Mouse (Mus musculus): ENCODE measurements around the gene Smagp. TPM values are rescaled to one million over a fixed set of nuclear protein-coding genes. Genes with fewer than 3 reads are reported as not detected.
A peak's percentile ranks its signal among the peaks of the same experiment; 100 is the strongest.

Smagp gene
- total RNA-seq, 2 experiments from 2014 or later = 13.7 to 15.8 TPM

GRCm38 (mm10) chr15:100599276-100600046 lies 37.3 kb downstream of the Smagp start, which contains the start of gene Pou6f1:
Gene Pou6f1, minus strand, starts transcription at chr15:100599984.
- peak; percentile 63 to 76 for DNase-seq
- intact Hi-C loops (cut with DNase I) = loop anchor here (5.0 kb wide), 1 partner anchor 47 kb away; the partner anchor contains the start of gene Tfcp2

GRCm38 (mm10) chr15:100598883-100599275 lies 37.9 kb downstream of the Smagp start:
- peak; percentile 53 to 67 for DNase-seq
- intact Hi-C loops (cut with DNase I) = loop anchor here (5.0 kb wide), 1 partner anchor 47 kb away; the partner anchor contains the start of gene Tfcp2

- DNase-seq = no peak
- intact Hi-C loops (cut with DNase I) = loop anchor here (5.0 kb wide), 1 partner anchor 46 kb away; the partner anchor contains the start of gene Tfcp2
Measured at GRCm38 (mm10) chr15:100598287-100598882, 38.4 kb downstream of the Smagp start.

GRCm38 (mm10) chr15:100592817-100593216 lies 43.9 kb downstream of the Smagp start:
- DNase-seq = no peak
- intact Hi-C loops (cut with DNase I) = no loop called here

GRCm38 (mm10) chr15:100590436-100590835 lies 46.3 kb downstream of the Smagp start:
- DNase-seq = no peak
- intact Hi-C loops (cut with DNase I) = no loop called here

GRCm38 (mm10) chr15:100588297-100588696 lies 48.4 kb downstream of the Smagp start:
- intact Hi-C loops (cut with DNase I) = no loop called here
- no peak for DNase-seq

- no peak for DNase-seq
Measured at GRCm38 (mm10) chr15:100587166-100587565, 49.6 kb downstream of the Smagp start.

GRCm38 (mm10) chr15:100585931-100586330 lies 50.8 kb downstream of the Smagp start:
- DNase-seq = no peak
- intact Hi-C loops (cut with DNase I) = no loop called here

More at GRCm38 (mm10) chr15:100587166-100587565, 49.6 kb downstream of the Smagp start:
- intact Hi-C loops (cut with DNase I) = no loop called here

- DNase-seq = no peak
- intact Hi-C loops (cut with DNase I) = no loop called here
Measured at GRCm38 (mm10) chr15:100580108-100580507, 56.6 kb downstream of the Smagp start.

GRCm38 (mm10) chr15:100577972-100578371 lies 58.8 kb downstream of the Smagp start:
- intact Hi-C loops (cut with DNase I) = no loop called here
- no peak for DNase-seq

GRCm38 (mm10) chr15:100576810-100577209 lies 59.9 kb downstream of the Smagp start:
- DNase-seq = no peak
- intact Hi-C loops (cut with DNase I) = no loop called here

- DNase-seq = no peak
- intact Hi-C loops (cut with DNase I) = no loop called here
Measured at GRCm38 (mm10) chr15:100576392-100576791, 60.3 kb downstream of the Smagp start.

GRCm38 (mm10) chr15:100575366-100575765 lies 61.4 kb downstream of the Smagp start:
- DNase-seq = no peak
- intact Hi-C loops (cut with DNase I) = no loop called here

- no peak for DNase-seq
- intact Hi-C loops (cut with DNase I) = no loop called here
Measured at GRCm38 (mm10) chr15:100574378-100574777, 62.4 kb downstream of the Smagp start.

GRCm38 (mm10) chr15:100573946-100574345 lies 62.8 kb downstream of the Smagp start:
- DNase-seq = no peak
- intact Hi-C loops (cut with DNase I) = no loop called here

Small RNA genes lying within 50 kb of the gene (microRNA-seq; reads per million reads assigned to microRNA genes)
- 0 reads per million in 2 experiments for gene Mir6961 (ENCODE audit: borderline number of aligned reads in 2 of 2)

Other genes starting within 250 kb of the Smagp start
- not detected for gene Gm5475, start 214.8 kb downstream of the Smagp start, total RNA-seq (2021)
- gene Slc11a2, start 211.9 kb downstream of the Smagp start, total RNA-seq (2021) = 10 to 100 TPM; 45.2 TPM
- 10 to 100 TPM; 12.2 to 14.8 TPM for gene Letmd1, start 167.9 kb downstream of the Smagp start, total RNA-seq (2021)
- 1 to 10 TPM; 2.5 to 3.0 TPM for gene Csrnp2, start 141.5 kb downstream of the Smagp start, total RNA-seq (2021)
- 10 to 100 TPM; 11.9 to 13.4 TPM for gene Tfcp2, start 84.9 kb downstream of the Smagp start, total RNA-seq (2021)
- gene Pou6f1, start 37.0 kb downstream of the Smagp start, total RNA-seq (2021) = 10 to 100 TPM; 10.8 to 13.3 TPM
- 100 to 1,000 TPM; 161 to 177 TPM for gene Dazap2, start 21.6 kb downstream of the Smagp start, total RNA-seq (2021)
- 1 to 10 TPM; 1.6 TPM for gene Bin2, start 32.6 kb upstream of the Smagp start, total RNA-seq (2021)
- gene Cela1, start 51.0 kb upstream of the Smagp start, total RNA-seq (2021) = under 1 TPM in 1 of 2 experiments, not detected in 1; 0.98 TPM
- under 1 TPM; 0.72 to 0.98 TPM for gene Galnt6, start 92.4 kb upstream of the Smagp start, total RNA-seq (2021)
- 1 to 10 TPM; 2.3 to 2.7 TPM for gene Slc4a8, start 124.8 kb upstream of the Smagp start, total RNA-seq (2021)
- gene Scn8a, start 232.9 kb upstream of the Smagp start, total RNA-seq (2021) = under 1 TPM in 1 of 2 experiments, not detected in 1; 0.56 TPM